ENCODE assay signal across 10 mouse cellular contexts in genomic region chr6:56832830-56833229, GRCm38 (mm10). TPM values are rescaled to one million over a fixed set of nuclear protein-coding genes. Genes with fewer than 3 reads are reported as not detected.
DNase-seq lines count a peak whose midpoint lies in the region; ATAC-seq and TF ChIP-seq lines count a peak whose summit lies in the region.
"Had no signal": no experiment of that assay in that cellular context is flagged by ENCODE, and none has a peak within 500 bp of the region (broad histone marks: within the 10 kb centered on the region; RNA-seq: fewer than 3 reads in every experiment).

No protein-coding gene starts in this region.

- no peaks in the 10 kb centered on the region for H3K9me3 ChIP-seq in ES-Bruce4 (replicated peaks; ENCODE audit: control insufficient read depth, insufficient read depth, low read length, poor library complexity, severe bottlenecking)
- H3K9me3 ChIP-seq in forebrain, embryonic 15.5 days = no peaks in the 10 kb centered on the region
- H3K9me3 ChIP-seq in liver, embryonic 13.5 days (replicated peaks) = no peaks in the 10 kb centered on the region

- no peak for ATAC-seq in forebrain, embryonic 15.5 days (replicated peaks)
- ATAC-seq in liver, embryonic 13.5 days (ENCODE audit: low read depth) = no peak

- no peak for TF ChIP-seq CTCF in ES-Bruce4 (IDR thresholded peaks at IDR 0.05; ENCODE audit: low read depth, low read length)

- H3K27ac ChIP-seq in ES-Bruce4 (ENCODE audit: insufficient read depth, low read length) = no peak overlapping the region
- no peak overlapping the region for H3K27ac ChIP-seq in forebrain, embryonic 15.5 days (replicated peaks)
- H3K27ac ChIP-seq in liver, embryonic 13.5 days = no peak overlapping the region
- H3K27ac ChIP-seq: macrophage had no signal

- H3K4me1 ChIP-seq in ES-Bruce4 (ENCODE audit: control insufficient read depth, insufficient read depth, low read length) = no peaks in the 10 kb centered on the region
- peaks cover 3% of the 10 kb centered on the region; the same call in 1 of the 2 replicates for H3K4me1 ChIP-seq in forebrain, embryonic 15.5 days
- peaks cover 20% of the 10 kb centered on the region for H3K4me1 ChIP-seq in liver, embryonic 13.5 days (replicated peaks)

- H3K4me2 ChIP-seq in forebrain, embryonic 15.5 days (replicated peaks) = no peak overlapping the region
- H3K4me2 ChIP-seq in liver, embryonic 13.5 days = peak overlapping the region; percentile 94

- peak overlapping the region; percentile 96 for H3K4me3 ChIP-seq in ES-Bruce4 (ENCODE audit: low read depth, low read length)
- H3K4me3 ChIP-seq in forebrain, embryonic 15.5 days = peak overlapping the region; percentile 60; the same call in 1 of the 2 replicates
- peak overlapping the region; percentile 70 for H3K4me3 ChIP-seq in liver, embryonic 13.5 days (replicated peaks)

- peak overlapping the region; percentile 90 for H3K9ac ChIP-seq in ES-Bruce4 (ENCODE audit: low read depth, poor library complexity, severe bottlenecking)
- no peak overlapping the region for H3K9ac ChIP-seq in forebrain, embryonic 15.5 days (replicated peaks)
- H3K9ac ChIP-seq in liver, embryonic 13.5 days = peak overlapping the region; percentile 77; the same call in 1 of the 2 replicates

- DNase-seq in adrenal gland, postnatal 14 days = peak; percentile 14
- no peak for DNase-seq in adrenal gland, postnatal 4 days (ENCODE audit: low spot score in 2 of 2)
- no peak for DNase-seq in liver, embryonic 13.5 days
- no peak for DNase-seq in natural killer cell, adult 2 months (ENCODE audit: low spot score in 2 of 2)
- DNase-seq in layer of hippocampus, adult 11-12 months (ENCODE audit: low spot score) = no peak
- DNase-seq in ovary, postnatal 10 days (ENCODE audit: low spot score) = no peak
- DNase-seq: cerebellum, adult 11 months had no signal

- peaks cover 11% of the 10 kb centered on the region for H3K36me3 ChIP-seq in ES-Bruce4 (ENCODE audit: control insufficient read depth, insufficient read depth, low read length, poor library complexity, severe bottlenecking)
- no peaks in the 10 kb centered on the region for H3K36me3 ChIP-seq in forebrain, embryonic 15.5 days
- H3K36me3 ChIP-seq in liver, embryonic 13.5 days = peaks cover 2% of the 10 kb centered on the region; the same call in 1 of the 2 replicates

- TF ChIP-seq EP300 in ES-Bruce4 (IDR thresholded peaks at IDR 0.05; ENCODE audit: insufficient read depth, low read depth, low read length) = no peak

- TF ChIP-seq POLR2A in ES-Bruce4 (IDR thresholded peaks at IDR 0.05; ENCODE audit: insufficient read depth, low read length) = no peak

- H3K27me3 ChIP-seq in ES-Bruce4 (ENCODE audit: control insufficient read depth, insufficient read depth, low read length, poor library complexity, severe bottlenecking) = no peaks in the 10 kb centered on the region
- H3K27me3 ChIP-seq in forebrain, embryonic 15.5 days = no peaks in the 10 kb centered on the region
- peaks cover 6% of the 10 kb centered on the region for H3K27me3 ChIP-seq in liver, embryonic 13.5 days

RNA-seq across cellular contexts. Expression of gene Fkbp9, which starts 1.0 kb away (rescaled TPM):
- total RNA-seq in adrenal gland, postnatal 14 days (2021) = 72.1 and 73.3 TPM in 2 replicates
- total RNA-seq in adrenal gland, postnatal 4 days (2021) = 100 to 1,000 TPM; 108 to 112 TPM
- 211 and 215 TPM in 2 replicates for polyA plus RNA-seq in ES-Bruce4 (2011; ENCODE audit: insufficient read depth, insufficient read length, low read depth, missing spikeins)
- 27.7 and 30.6 TPM in 2 replicates for polyA plus RNA-seq in forebrain, embryonic 15.5 days (2015; fragmentation: Nextera tagmentation; extraction: Ambion mirVana)
- polyA plus RNA-seq in liver, embryonic 13.5 days (2015; fragmentation: Nextera tagmentation; extraction: Ambion mirVana) = 26.2 and 28.5 TPM in 2 replicates

RNA-seq across cellular contexts. Expression of gene Kbtbd2, which starts 35.2 kb away (rescaled TPM):
- total RNA-seq in adrenal gland, postnatal 14 days (2021) = 36.7 and 37.6 TPM in 2 replicates
- 10 to 100 TPM; 47.8 to 50.0 TPM for total RNA-seq in adrenal gland, postnatal 4 days (2021)
- polyA plus RNA-seq in ES-Bruce4 (2011; ENCODE audit: insufficient read depth, insufficient read length, low read depth, missing spikeins) = 92.8 and 99.1 TPM in 2 replicates
- 36.4 and 37.9 TPM in 2 replicates for polyA plus RNA-seq in forebrain, embryonic 15.5 days (2015; fragmentation: Nextera tagmentation; extraction: Ambion mirVana)
- polyA plus RNA-seq in liver, embryonic 13.5 days (2015; fragmentation: Nextera tagmentation; extraction: Ambion mirVana) = 13.6 TPM in 2 replicates
